Mouse (Mus musculus): Measurements from ENCODE around the gene Plscr1. TPM values are rescaled to one million over a fixed set of nuclear protein-coding genes. Genes with fewer than 3 reads are reported as not detected.

The Plscr1 gene
- total RNA-seq, 1 experiment: 22.2 TPM

GRCm38 (mm10) chr9:92221480-92221879 is 28.1 kb upstream of the Plscr1 start:
- in situ Hi-C loops (cut with MboI; ENCODE audit: low sequenced_read_pairs in 2 of 2, unreplicated experiment in 2 of 2): no loop called here
- TF ChIP-seq ZC3H11A (IDR thresholded peaks at IDR 0.05; ENCODE audit: borderline replicate concordance, low read depth, low read length) (no peak), ZNF384 (IDR thresholded peaks at IDR 0.05; ENCODE audit: low read depth, low read length) (no peak), HCFC1 (IDR thresholded peaks at IDR 0.05; ENCODE audit: borderline replicate concordance, insufficient read depth, low read length) (no peak), MAFK (IDR thresholded peaks at IDR 0.05; ENCODE audit: insufficient read depth, low read depth, low read length) (no peak)

GRCm38 (mm10) chr9:92224598-92225231 is 24.8 kb upstream of the Plscr1 start:
- H3K9me3 ChIP-seq (ENCODE audit: control insufficient read depth, insufficient read depth, low read depth, low read length): no peaks in the 10 kb centered on the region
- no peaks in the 10 kb centered on the region for H3K36me3 ChIP-seq (ENCODE audit: control insufficient read depth, insufficient read depth, low read length, poor library complexity, severe bottlenecking)
- no peak overlapping the region for H3K9ac ChIP-seq (ENCODE audit: insufficient read depth, low read depth, low read length, poor library complexity, severe bottlenecking)
- no peaks in the 10 kb centered on the region for H3K4me1 ChIP-seq (ENCODE audit: control insufficient read depth in 2 of 2, insufficient read depth in 2 of 2, low read length in 2 of 2, poor library complexity in 1 of 2)
- TF ChIP-seq ZC3H11A (IDR thresholded peaks at IDR 0.05; ENCODE audit: borderline replicate concordance, low read depth, low read length) (no peak), ZNF384 (IDR thresholded peaks at IDR 0.05; ENCODE audit: low read depth, low read length) (no peak), CHD2 (IDR thresholded peaks at IDR 0.05; ENCODE audit: low read depth, low read length) (no peak), MAFK (IDR thresholded peaks at IDR 0.05; ENCODE audit: insufficient read depth, low read depth, low read length) (no peak), HCFC1 (IDR thresholded peaks at IDR 0.05; ENCODE audit: borderline replicate concordance, insufficient read depth, low read length) (no peak)
- no peak overlapping the region for H3K27ac ChIP-seq (ENCODE audit: insufficient read depth, low read depth, low read length, poor library complexity, severe bottlenecking)
- no peak overlapping the region for H3K4me3 ChIP-seq (ENCODE audit: insufficient read depth in 1 of 2, low read depth in 1 of 2, low read length in 2 of 2, poor library complexity in 1 of 2, severe bottlenecking in 1 of 2)
- no peak for DNase-seq (ENCODE audit: low read depth, low spot score)
- in situ Hi-C loops (cut with MboI; ENCODE audit: low sequenced_read_pairs in 2 of 2, unreplicated experiment in 2 of 2): no loop called here

More at GRCm38 (mm10) chr9:92221480-92221879, 28.1 kb upstream of the Plscr1 start:
- Histone ChIP-seq H3K9me3 (ENCODE audit: control insufficient read depth, insufficient read depth, low read depth, low read length) (no peaks in the 10 kb centered on the region), H3K36me3 (ENCODE audit: control insufficient read depth, insufficient read depth, low read length, poor library complexity, severe bottlenecking) (no peaks in the 10 kb centered on the region), H3K27ac (ENCODE audit: insufficient read depth, low read depth, low read length, poor library complexity, severe bottlenecking) (no peak overlapping the region), H3K9ac (ENCODE audit: insufficient read depth, low read depth, low read length, poor library complexity, severe bottlenecking) (no peak overlapping the region), H3K4me1 (ENCODE audit: control insufficient read depth in 2 of 2, insufficient read depth in 2 of 2, low read length in 2 of 2, poor library complexity in 1 of 2) (no peaks in the 10 kb centered on the region), H3K4me3 (ENCODE audit: insufficient read depth in 1 of 2, low read depth in 1 of 2, low read length in 2 of 2, poor library complexity in 1 of 2, severe bottlenecking in 1 of 2) (no peak overlapping the region)
- DNase-seq (ENCODE audit: low read depth, low spot score): no peak

- Histone ChIP-seq H3K9me3 (ENCODE audit: control insufficient read depth, insufficient read depth, low read depth, low read length) (no peaks in the 10 kb centered on the region), H3K4me1 (ENCODE audit: control insufficient read depth in 2 of 2, insufficient read depth in 2 of 2, low read length in 2 of 2, poor library complexity in 1 of 2) (no peaks in the 10 kb centered on the region), H3K36me3 (ENCODE audit: control insufficient read depth, insufficient read depth, low read length, poor library complexity, severe bottlenecking) (no peaks in the 10 kb centered on the region), H3K27ac (ENCODE audit: insufficient read depth, low read depth, low read length, poor library complexity, severe bottlenecking) (no peak overlapping the region), H3K9ac (ENCODE audit: insufficient read depth, low read depth, low read length, poor library complexity, severe bottlenecking) (no peak overlapping the region), H3K4me3 (ENCODE audit: insufficient read depth in 1 of 2, low read depth in 1 of 2, low read length in 2 of 2, poor library complexity in 1 of 2, severe bottlenecking in 1 of 2) (no peak overlapping the region)
- DNase-seq (ENCODE audit: low read depth, low spot score): no peak
- TF ChIP-seq ZNF384 (IDR thresholded peaks at IDR 0.05; ENCODE audit: low read depth, low read length) (no peak), CHD2 (IDR thresholded peaks at IDR 0.05; ENCODE audit: low read depth, low read length) (no peak), ZC3H11A (IDR thresholded peaks at IDR 0.05; ENCODE audit: borderline replicate concordance, low read depth, low read length) (no peak), HCFC1 (IDR thresholded peaks at IDR 0.05; ENCODE audit: borderline replicate concordance, insufficient read depth, low read length) (no peak), MAFK (IDR thresholded peaks at IDR 0.05; ENCODE audit: insufficient read depth, low read depth, low read length) (no peak)
- in situ Hi-C loops (cut with MboI; ENCODE audit: low sequenced_read_pairs in 2 of 2, unreplicated experiment in 2 of 2): no loop called here
These were observed 23.4 kb upstream of the Plscr1 start for GRCm38 (mm10) chr9:92226127-92226655.

GRCm38 (mm10) chr9:92226795-92227194 is 22.8 kb upstream of the Plscr1 start:
- no peak overlapping the region for H3K4me3 ChIP-seq (ENCODE audit: insufficient read depth in 1 of 2, low read depth in 1 of 2, low read length in 2 of 2, poor library complexity in 1 of 2, severe bottlenecking in 1 of 2)
- H3K27ac ChIP-seq (ENCODE audit: insufficient read depth, low read depth, low read length, poor library complexity, severe bottlenecking): no peak overlapping the region

More at GRCm38 (mm10) chr9:92226795-92227194, 22.8 kb upstream of the Plscr1 start:
- no peaks in the 10 kb centered on the region for H3K36me3 ChIP-seq (ENCODE audit: control insufficient read depth, insufficient read depth, low read length, poor library complexity, severe bottlenecking)
- DNase-seq (ENCODE audit: low read depth, low spot score): no peak
- no peak overlapping the region for H3K9ac ChIP-seq (ENCODE audit: insufficient read depth, low read depth, low read length, poor library complexity, severe bottlenecking)
- H3K9me3 ChIP-seq (ENCODE audit: control insufficient read depth, insufficient read depth, low read depth, low read length): no peaks in the 10 kb centered on the region
- no peak for TF ChIP-seq CHD2 (IDR thresholded peaks at IDR 0.05; ENCODE audit: low read depth, low read length)
- TF ChIP-seq ZC3H11A (IDR thresholded peaks at IDR 0.05; ENCODE audit: borderline replicate concordance, low read depth, low read length): no peak
- no peak for TF ChIP-seq ZNF384 (IDR thresholded peaks at IDR 0.05; ENCODE audit: low read depth, low read length)
- no peak for TF ChIP-seq HCFC1 (IDR thresholded peaks at IDR 0.05; ENCODE audit: borderline replicate concordance, insufficient read depth, low read length)
- no peak for TF ChIP-seq MAFK (IDR thresholded peaks at IDR 0.05; ENCODE audit: insufficient read depth, low read depth, low read length)
- H3K4me1 ChIP-seq (ENCODE audit: control insufficient read depth in 2 of 2, insufficient read depth in 2 of 2, low read length in 2 of 2, poor library complexity in 1 of 2): no peaks in the 10 kb centered on the region
- in situ Hi-C loops (cut with MboI; ENCODE audit: low sequenced_read_pairs in 2 of 2, unreplicated experiment in 2 of 2): no loop called here
